Mouse (Mus musculus): ENCODE measurements around the gene Galns. TPM values are rescaled to one million over a fixed set of nuclear protein-coding genes. Genes with fewer than 3 reads are reported as not detected.

The Galns gene
- polyA plus RNA-seq, 1 experiment from 2014 or later = 4.5 TPM

DNA sequence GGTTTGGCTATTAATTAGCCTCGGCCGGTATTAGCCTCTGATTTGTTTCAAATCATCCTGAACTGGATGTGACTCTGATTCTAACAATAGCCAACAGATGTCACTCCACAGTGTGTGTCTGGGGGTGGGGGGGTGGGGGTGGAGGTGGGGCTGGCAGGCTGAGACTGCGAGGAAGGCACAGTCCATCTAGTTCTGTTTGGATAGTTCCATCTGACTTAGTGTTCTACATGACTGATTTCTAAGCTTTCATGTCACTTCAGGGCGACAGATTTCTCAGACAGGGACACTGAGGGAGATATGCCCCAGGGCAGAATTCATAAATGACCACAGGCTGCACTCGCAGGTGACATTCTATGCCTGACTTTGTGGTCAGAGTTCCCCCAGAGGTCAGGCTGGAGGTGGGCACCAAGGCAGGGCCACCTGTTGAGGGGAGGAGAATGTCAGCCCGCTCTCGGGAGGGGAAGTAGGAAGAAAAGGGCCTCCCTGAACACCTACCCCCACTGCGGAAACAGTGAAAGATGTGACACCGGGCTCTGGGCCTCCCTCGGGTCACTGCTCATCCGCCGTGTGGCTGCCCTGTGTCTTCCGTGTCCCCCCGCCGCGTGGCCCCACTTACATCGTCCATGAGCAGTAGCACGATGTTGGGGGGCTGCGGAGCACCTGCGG, 518 bp downstream of the Galns start:
- peaks cover 5% of the 10 kb centered on the region; the same call in 1 of the 2 replicates for H3K4me1 ChIP-seq (replicated peaks; ENCODE audit: control insufficient read depth, insufficient read depth, low read length)
- WGBS = 5% methylated on average over 20 of the region's 20 CpGs
- peak overlapping the region; percentile 83 for H3K4me2 ChIP-seq (ENCODE audit: low read depth, low read length, severe bottlenecking)
- no peaks in the 10 kb centered on the region for H3K9me3 ChIP-seq (ENCODE audit: control insufficient read depth, low read length)
- ATAC-seq (replicated peaks; ENCODE audit: low FRiP score) (no peak; the same call in 1 of the 2 replicates), DNase-seq (ENCODE audit: low spot score) (no peak)
- no peak overlapping the region for H3K27ac ChIP-seq (ENCODE audit: low read depth, low read length)
- no peaks in the 10 kb centered on the region for H3K36me3 ChIP-seq (ENCODE audit: control insufficient read depth, insufficient read depth, low read length)
- H3K9ac ChIP-seq (ENCODE audit: low read length) = peak overlapping the region; percentile 49
- no peaks in the 10 kb centered on the region for H3K27me3 ChIP-seq (ENCODE audit: control insufficient read depth, insufficient read depth, low read length)
- peak overlapping the region; percentile 74 for H3K4me3 ChIP-seq (ENCODE audit: low read depth, low read length)

DNA sequence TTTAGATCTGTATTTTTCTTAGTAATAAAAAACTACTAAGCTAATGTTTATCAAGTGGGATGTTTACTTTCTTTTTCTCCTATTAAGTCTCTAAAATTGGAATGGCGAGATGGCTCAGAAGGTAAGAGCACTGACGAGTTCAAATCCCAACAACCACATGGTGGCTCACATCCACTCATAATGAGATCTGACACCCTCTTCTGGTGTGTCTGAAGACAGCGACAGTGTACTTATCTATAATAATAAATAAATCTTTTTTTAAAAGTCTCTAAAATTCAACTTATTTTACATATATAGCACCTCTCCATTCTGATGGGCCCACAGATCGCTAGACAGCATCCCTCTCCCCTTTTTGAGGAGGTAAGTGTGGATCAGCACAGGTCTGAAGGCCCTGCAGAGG, 1.1 kb downstream of the Galns start:
- WGBS = 56% methylated on average over 4 of the region's 4 CpGs
- Histone ChIP-seq H3K4me1 (replicated peaks; ENCODE audit: control insufficient read depth, insufficient read depth, low read length) (peaks cover 5% of the 10 kb centered on the region; the same call in 1 of the 2 replicates), H3K27me3 (ENCODE audit: control insufficient read depth, insufficient read depth, low read length) (no peaks in the 10 kb centered on the region), H3K4me3 (ENCODE audit: low read depth, low read length) (no peak overlapping the region), H3K4me2 (ENCODE audit: low read depth, low read length, severe bottlenecking) (peak overlapping the region; percentile 83; the same call in 1 of the 2 replicates), H3K27ac (ENCODE audit: low read depth, low read length) (no peak overlapping the region), H3K9me3 (ENCODE audit: control insufficient read depth, low read length) (no peaks in the 10 kb centered on the region), H3K9ac (ENCODE audit: low read length) (no peak overlapping the region), H3K36me3 (ENCODE audit: control insufficient read depth, insufficient read depth, low read length) (no peaks in the 10 kb centered on the region)
- DNase-seq (ENCODE audit: low spot score) = no peak
- ATAC-seq (replicated peaks; ENCODE audit: low FRiP score) = no peak

- no peaks in the 10 kb centered on the region for H3K9me3 ChIP-seq (ENCODE audit: control insufficient read depth, low read length)
- H3K4me1 ChIP-seq (replicated peaks; ENCODE audit: control insufficient read depth, insufficient read depth, low read length) = no peaks in the 10 kb centered on the region; the same call in 1 of the 2 replicates
- no peak overlapping the region for H3K27ac ChIP-seq (ENCODE audit: low read depth, low read length)
- no peak overlapping the region for H3K4me3 ChIP-seq (ENCODE audit: low read depth, low read length)
- 86% methylated on average over 11 of the region's 12 CpGs for WGBS
- ATAC-seq (replicated peaks; ENCODE audit: low FRiP score) (no peak), DNase-seq (ENCODE audit: low spot score) (no peak)
- no peaks in the 10 kb centered on the region for H3K36me3 ChIP-seq (ENCODE audit: control insufficient read depth, insufficient read depth, low read length)
- no peak overlapping the region for H3K9ac ChIP-seq (ENCODE audit: low read length)
- no peak overlapping the region for H3K4me2 ChIP-seq (ENCODE audit: low read depth, low read length, severe bottlenecking)
- H3K27me3 ChIP-seq (ENCODE audit: control insufficient read depth, insufficient read depth, low read length) = no peaks in the 10 kb centered on the region
Measured at GRCm38 (mm10) chr8:122606810-122607209, 4.5 kb downstream of the Galns start.

- H3K4me3 ChIP-seq (ENCODE audit: low read depth, low read length) = no peak overlapping the region
- ATAC-seq (replicated peaks; ENCODE audit: low FRiP score) (no peak), DNase-seq (ENCODE audit: low spot score) (no peak)
- H3K27me3 ChIP-seq (ENCODE audit: control insufficient read depth, insufficient read depth, low read length) = no peaks in the 10 kb centered on the region
- WGBS = 83% methylated on average over 4 of the region's 4 CpGs
- H3K36me3 ChIP-seq (ENCODE audit: control insufficient read depth, insufficient read depth, low read length) = no peaks in the 10 kb centered on the region
- H3K4me1 ChIP-seq (replicated peaks; ENCODE audit: control insufficient read depth, insufficient read depth, low read length) = no peaks in the 10 kb centered on the region
- no peak overlapping the region for H3K9ac ChIP-seq (ENCODE audit: low read length)
- no peak overlapping the region for H3K4me2 ChIP-seq (ENCODE audit: low read depth, low read length, severe bottlenecking)
- H3K27ac ChIP-seq (ENCODE audit: low read depth, low read length) = no peak overlapping the region
- H3K9me3 ChIP-seq (ENCODE audit: control insufficient read depth, low read length) = no peaks in the 10 kb centered on the region
Measured at GRCm38 (mm10) chr8:122605367-122605766, 5.9 kb downstream of the Galns start.

DNA sequence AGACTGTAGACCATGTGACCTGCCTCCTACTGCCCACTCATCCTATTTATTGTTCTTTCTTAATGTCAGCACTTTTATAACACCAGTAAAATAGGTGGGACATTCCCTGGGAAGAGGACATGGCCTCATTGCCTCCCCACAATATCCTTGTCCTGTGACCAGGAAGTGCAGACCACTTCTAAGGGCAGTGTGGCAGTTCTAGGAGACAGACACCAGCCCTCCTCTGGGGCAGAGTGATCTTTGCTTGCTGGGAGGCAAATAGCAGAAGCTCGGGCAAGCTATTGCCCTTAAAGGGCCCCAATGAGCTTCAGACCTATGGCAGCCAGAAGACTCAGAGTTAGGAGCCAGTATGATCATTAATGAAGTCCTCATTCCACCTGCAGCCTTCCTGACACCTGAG, 6.6 kb downstream of the Galns start:
- no peaks in the 10 kb centered on the region for H3K4me1 ChIP-seq (replicated peaks; ENCODE audit: control insufficient read depth, insufficient read depth, low read length)
- no peaks in the 10 kb centered on the region for H3K27me3 ChIP-seq (ENCODE audit: control insufficient read depth, insufficient read depth, low read length)
- no peak overlapping the region for H3K27ac ChIP-seq (ENCODE audit: low read depth, low read length)
- H3K9me3 ChIP-seq (ENCODE audit: control insufficient read depth, low read length) = no peaks in the 10 kb centered on the region
- no peak overlapping the region for H3K9ac ChIP-seq (ENCODE audit: low read length)
- ATAC-seq (replicated peaks; ENCODE audit: low FRiP score) = no peak
- H3K4me2 ChIP-seq (ENCODE audit: low read depth, low read length, severe bottlenecking) = no peak overlapping the region
- H3K36me3 ChIP-seq (ENCODE audit: control insufficient read depth, insufficient read depth, low read length) = no peaks in the 10 kb centered on the region
- H3K4me3 ChIP-seq (ENCODE audit: low read depth, low read length) = no peak overlapping the region
- no peak for DNase-seq (ENCODE audit: low spot score)
- 57% methylated on average over 1 of the region's 1 CpGs for WGBS

DNA sequence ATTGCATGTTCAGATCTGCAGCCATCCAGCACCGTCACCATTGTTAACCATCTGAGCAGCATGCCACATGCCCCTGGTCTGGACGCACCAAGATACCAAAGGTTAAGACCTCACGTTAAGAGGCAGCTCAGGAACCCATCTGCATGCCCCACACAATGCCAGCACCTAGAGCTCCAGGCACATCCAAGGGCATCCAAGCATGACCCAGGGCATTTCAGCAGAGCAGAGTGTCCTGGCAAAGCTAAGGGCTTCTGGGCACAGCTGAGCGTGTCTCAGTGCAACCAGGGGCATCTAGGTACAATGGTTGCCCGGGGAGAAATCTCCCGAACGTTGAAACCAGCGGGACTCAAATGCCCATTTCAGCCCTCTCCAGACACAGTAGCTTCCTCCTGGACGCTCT, 10.6 kb downstream of the Galns start:
- H3K36me3 ChIP-seq (ENCODE audit: control insufficient read depth, insufficient read depth, low read length) = no peaks in the 10 kb centered on the region
- H3K9ac ChIP-seq (ENCODE audit: low read length) = no peak overlapping the region
- 95% methylated on average over 9 of the region's 9 CpGs for WGBS
- no peak for DNase-seq (ENCODE audit: low spot score)
- no peaks in the 10 kb centered on the region for H3K9me3 ChIP-seq (ENCODE audit: control insufficient read depth, low read length)
- no peak overlapping the region for H3K27ac ChIP-seq (ENCODE audit: low read depth, low read length)
- no peak overlapping the region for H3K4me3 ChIP-seq (ENCODE audit: low read depth, low read length)
- H3K4me2 ChIP-seq (ENCODE audit: low read depth, low read length, severe bottlenecking) = no peak overlapping the region
- no peaks in the 10 kb centered on the region for H3K27me3 ChIP-seq (ENCODE audit: control insufficient read depth, insufficient read depth, low read length)
- ATAC-seq (replicated peaks; ENCODE audit: low FRiP score) = no peak
- no peaks in the 10 kb centered on the region for H3K4me1 ChIP-seq (replicated peaks; ENCODE audit: control insufficient read depth, insufficient read depth, low read length)

DNA sequence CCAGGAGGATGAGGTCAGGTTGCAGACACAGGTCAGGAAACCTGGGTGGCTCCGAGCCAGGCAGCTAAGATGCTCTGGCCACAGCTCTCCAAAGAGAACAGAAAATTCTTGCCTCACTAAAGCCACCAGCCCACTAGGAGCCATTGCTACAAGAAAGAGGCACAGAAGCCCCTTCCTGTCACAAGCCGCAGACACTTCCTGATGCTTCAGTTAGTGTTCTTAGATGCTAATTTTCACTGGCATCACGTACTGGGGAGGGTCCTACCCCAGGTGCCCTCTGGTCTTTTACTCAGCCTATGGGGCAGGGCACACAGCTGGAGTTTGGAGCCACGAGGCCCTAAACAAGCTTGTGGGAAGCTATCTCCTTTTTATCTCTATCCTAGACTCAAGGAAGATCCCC, 15.2 kb downstream of the Galns start:
- Histone ChIP-seq H3K9me3 (ENCODE audit: control insufficient read depth, low read length) (no peaks in the 10 kb centered on the region), H3K4me3 (ENCODE audit: low read depth, low read length) (no peak overlapping the region), H3K4me2 (ENCODE audit: low read depth, low read length, severe bottlenecking) (no peak overlapping the region), H3K36me3 (ENCODE audit: control insufficient read depth, insufficient read depth, low read length) (no peaks in the 10 kb centered on the region), H3K27ac (ENCODE audit: low read depth, low read length) (no peak overlapping the region), H3K27me3 (ENCODE audit: control insufficient read depth, insufficient read depth, low read length) (no peaks in the 10 kb centered on the region), H3K9ac (ENCODE audit: low read length) (no peak overlapping the region), H3K4me1 (replicated peaks; ENCODE audit: control insufficient read depth, insufficient read depth, low read length) (no peaks in the 10 kb centered on the region)
- DNase-seq (ENCODE audit: low spot score) (no peak), ATAC-seq (replicated peaks; ENCODE audit: low FRiP score) (no peak)
- 64% methylated on average over 4 of the region's 4 CpGs for WGBS

DNA sequence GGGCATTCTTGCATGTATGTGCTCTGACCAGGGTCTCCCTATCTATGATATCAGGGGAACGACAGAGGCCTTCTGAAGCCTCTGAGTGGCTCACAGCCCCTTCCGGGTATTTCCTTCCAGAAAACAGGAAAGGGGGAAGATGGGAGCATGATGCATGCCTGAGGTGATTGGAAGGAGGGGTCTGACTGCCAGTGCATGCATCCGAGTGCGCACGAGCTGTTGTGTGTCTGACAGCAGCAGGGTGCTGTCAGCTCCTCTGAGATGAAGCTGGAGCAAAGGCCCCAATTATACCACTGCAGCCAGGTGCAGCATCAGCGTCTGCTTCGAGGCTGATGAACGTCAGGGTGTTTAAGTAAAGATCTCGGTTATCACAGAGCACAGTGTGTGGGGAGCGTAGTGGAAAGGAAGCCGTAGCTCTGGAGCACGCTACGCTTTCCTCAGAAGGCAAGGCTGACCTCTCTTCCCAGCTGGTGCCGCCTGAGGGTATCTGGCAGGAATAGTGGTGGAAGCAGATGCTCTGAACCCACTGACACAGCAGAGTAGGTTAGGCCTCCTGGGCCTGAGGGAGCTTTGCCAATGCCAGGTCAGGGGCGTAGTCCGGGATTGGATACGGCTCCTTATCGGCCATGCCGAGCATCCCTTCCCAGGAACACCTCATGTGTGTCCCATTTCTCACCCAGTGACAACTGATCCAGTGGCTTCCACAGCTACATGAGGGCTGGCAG, 17.3 kb downstream of the Galns start:
- H3K27ac ChIP-seq (ENCODE audit: low read depth, low read length) = no peak overlapping the region

DNA sequence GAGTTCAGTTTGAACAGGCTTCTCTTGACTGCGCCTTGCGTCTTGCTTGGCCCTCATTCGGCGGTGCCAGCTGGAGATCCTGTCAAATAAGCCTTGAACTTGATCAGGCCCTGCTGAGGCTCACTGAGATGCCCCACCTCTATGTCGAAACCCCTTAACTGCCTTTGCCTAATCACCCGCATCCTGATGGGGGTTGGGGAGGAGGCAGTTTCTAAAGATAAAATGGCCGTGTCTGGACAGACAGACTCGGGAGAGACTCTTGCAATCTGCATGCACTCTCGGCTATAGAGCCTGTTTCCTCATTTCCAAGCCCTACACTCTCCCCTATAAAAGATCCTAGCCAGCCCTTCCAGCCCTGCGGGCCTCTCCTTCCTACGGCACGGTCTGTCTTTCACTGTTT, 18.0 kb downstream of the Galns start:
- Histone ChIP-seq H3K9ac (ENCODE audit: low read length) (no peak overlapping the region), H3K36me3 (ENCODE audit: control insufficient read depth, insufficient read depth, low read length) (no peaks in the 10 kb centered on the region), H3K27ac (ENCODE audit: low read depth, low read length) (no peak overlapping the region), H3K4me3 (ENCODE audit: low read depth, low read length) (no peak overlapping the region), H3K4me1 (replicated peaks; ENCODE audit: control insufficient read depth, insufficient read depth, low read length) (no peaks in the 10 kb centered on the region), H3K4me2 (ENCODE audit: low read depth, low read length, severe bottlenecking) (no peak overlapping the region), H3K9me3 (ENCODE audit: control insufficient read depth, low read length) (no peaks in the 10 kb centered on the region), H3K27me3 (ENCODE audit: control insufficient read depth, insufficient read depth, low read length) (no peaks in the 10 kb centered on the region)
- ATAC-seq (replicated peaks; ENCODE audit: low FRiP score) = no peak
- 83% methylated on average over 12 of the region's 12 CpGs for WGBS
- DNase-seq (ENCODE audit: low spot score) = no peak

More for the DNA sequence above, 17.3 kb downstream of the Galns start:
- H3K4me1 ChIP-seq (replicated peaks; ENCODE audit: control insufficient read depth, insufficient read depth, low read length) = no peaks in the 10 kb centered on the region
- no peak for ATAC-seq (replicated peaks; ENCODE audit: low FRiP score)
- H3K4me3 ChIP-seq (ENCODE audit: low read depth, low read length) = no peak overlapping the region
- no peaks in the 10 kb centered on the region for H3K36me3 ChIP-seq (ENCODE audit: control insufficient read depth, insufficient read depth, low read length)
- H3K27me3 ChIP-seq (ENCODE audit: control insufficient read depth, insufficient read depth, low read length) = no peaks in the 10 kb centered on the region
- no peaks in the 10 kb centered on the region for H3K9me3 ChIP-seq (ENCODE audit: control insufficient read depth, low read length)
- 82% methylated on average over 19 of the region's 19 CpGs for WGBS
- no peak overlapping the region for H3K4me2 ChIP-seq (ENCODE audit: low read depth, low read length, severe bottlenecking)
- DNase-seq (ENCODE audit: low spot score) = no peak
- no peak overlapping the region for H3K9ac ChIP-seq (ENCODE audit: low read length)

Data from forebrain, embryonic 11.5 days (tissue).